Mouse (Mus musculus) liver (tissue): ENCODE measurements around the gene Aurkc.
"Not testable (repeated sequence)": the region's sequence is repeated elsewhere in the genome, so short reads cannot be mapped to it uniquely, and the experiment has no call there.

Source experiments
- DNase-seq: peaks from one replicate; pipeline ENCODE4 v3.0.0-alpha.2; 2020; ENCODE audit warnings: mixed read lengths

The Aurkc gene

GRCm38 (mm10) chr7:6995251-6995650, at the start of gene Aurkc:
Gene Aurkc (plus strand): TSS chr7:6995300.
- DNase-seq: not testable (repeated sequence)

DNA sequence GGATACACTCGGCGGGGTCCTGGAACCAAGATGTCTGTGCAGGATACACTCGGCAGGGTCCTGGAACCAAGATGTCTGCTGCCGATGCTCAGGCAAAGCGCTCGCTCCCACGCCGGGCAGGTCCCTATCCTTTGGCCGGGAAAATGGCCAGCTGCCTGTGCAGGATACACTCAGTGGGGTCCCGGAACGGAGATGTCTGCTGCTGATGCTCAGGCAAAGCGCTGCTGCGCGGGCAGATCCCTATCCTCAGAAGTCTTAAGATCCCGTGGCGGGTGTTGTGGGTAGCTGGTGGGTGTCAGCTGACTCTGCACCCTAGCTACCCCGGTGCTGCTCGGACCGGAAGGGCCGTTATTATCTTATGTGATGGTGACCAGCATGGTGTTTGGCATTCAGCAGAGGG, 47.0 kb upstream of the Aurkc start:
- DNase-seq: not testable (repeated sequence)

DNA sequence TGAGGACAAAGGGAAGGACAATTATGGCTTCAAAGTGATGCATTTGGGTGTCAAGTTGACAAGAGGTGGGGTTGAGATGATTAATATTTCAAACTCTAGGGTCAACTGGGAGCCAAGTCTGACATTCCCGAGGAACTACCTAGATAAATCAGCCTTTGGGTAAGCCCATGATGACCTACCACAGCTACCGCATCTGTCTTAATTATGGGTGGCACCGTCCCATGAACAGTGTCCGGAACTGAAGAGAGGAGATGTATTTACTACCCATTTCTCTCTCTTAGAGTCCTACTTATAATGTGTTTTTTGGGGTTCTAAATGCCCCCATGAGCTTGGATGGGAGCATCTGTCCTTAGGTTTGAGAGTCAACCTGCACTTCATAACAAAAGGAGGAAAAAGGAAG, 38.5 kb upstream of the Aurkc start:
- DNase-seq: no peak

- no peak for DNase-seq
These were observed 36.5 kb upstream of the Aurkc start for GRCm38 (mm10) chr7:6958574-6958973.

GRCm38 (mm10) chr7:6973566-6973965, 21.5 kb upstream of the Aurkc start:
- DNase-seq: no peak

DNA sequence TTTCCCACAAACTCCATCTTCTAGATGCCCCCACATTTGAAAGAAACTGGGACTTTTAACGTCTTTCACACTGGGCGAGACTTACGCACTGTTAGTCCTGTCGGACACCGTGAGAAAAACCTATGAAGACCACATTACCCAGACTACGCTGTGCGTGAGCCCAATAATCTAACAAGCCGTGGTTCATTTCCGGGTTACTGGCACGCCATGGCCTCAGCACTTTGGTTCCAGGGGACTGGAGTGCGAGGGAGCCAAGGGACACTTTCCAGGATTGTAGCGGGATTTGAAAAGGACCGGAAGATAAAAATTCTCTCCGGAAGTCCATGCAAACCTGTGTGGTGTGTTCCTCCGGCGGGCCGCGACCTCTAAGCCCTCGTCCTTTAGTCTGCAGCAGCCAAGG, 18.2 kb upstream of the Aurkc start:
- no peak for DNase-seq

DNA sequence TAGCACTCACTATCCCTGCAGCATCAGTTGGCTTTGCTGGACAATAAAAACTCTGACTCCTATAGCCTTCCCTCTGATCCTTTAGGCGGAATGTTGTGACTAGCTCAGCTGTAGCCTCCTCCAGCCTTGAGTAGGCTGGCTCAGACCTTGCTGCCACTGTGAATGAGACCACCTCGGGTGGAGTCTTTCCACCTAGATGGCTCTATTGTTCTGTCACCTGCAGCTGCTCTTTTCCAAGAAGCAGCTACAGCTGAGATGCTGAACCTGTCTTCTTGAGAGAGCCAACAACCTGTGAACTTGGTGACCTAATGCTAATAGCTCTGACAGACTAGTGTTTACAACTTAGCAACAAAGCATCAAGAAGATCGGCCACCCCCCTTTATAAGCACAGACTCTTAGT, 3.8 kb downstream of the Aurkc start:
- not testable (repeated sequence) for DNase-seq

DNA sequence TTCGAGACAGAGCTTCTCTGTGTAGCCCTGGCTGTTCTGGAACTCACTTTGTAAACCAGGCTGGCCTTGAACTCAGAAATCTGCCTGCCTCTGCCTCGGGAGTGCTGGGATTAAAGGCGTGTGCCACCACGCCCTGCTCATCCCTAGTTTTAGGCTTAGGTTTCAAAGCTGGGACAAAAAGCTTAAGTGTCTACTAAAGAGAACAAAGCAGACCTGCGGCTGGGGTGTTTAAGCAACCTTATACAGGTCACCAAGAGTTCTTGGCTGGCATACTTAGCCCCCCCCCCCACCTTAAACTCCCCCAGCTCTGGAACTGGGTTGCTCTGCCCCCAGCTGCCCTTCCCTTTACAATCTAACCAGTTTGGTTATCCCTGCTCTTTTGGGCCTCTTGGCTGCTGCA, 10.3 kb downstream of the Aurkc start:
- not testable (repeated sequence) for DNase-seq

DNA sequence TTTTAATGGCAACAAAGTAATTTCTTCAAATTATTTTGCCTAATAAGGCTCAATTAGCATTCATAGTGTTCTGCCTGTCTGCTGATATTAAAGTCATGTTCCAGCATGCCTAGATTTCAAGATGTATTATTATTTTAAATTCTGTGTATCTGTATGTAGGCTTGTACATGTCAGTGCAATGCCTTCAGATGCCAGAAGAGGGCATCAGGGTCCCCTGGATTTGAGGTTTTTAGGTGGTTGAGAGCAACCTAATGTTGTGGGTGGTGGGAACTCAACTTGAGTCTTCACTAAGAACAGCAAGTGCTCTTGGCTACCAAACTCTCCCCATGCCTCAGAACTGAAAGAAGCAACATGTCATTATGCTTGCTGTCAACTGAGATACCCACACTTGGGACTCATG, 32.3 kb downstream of the Aurkc start:
- no peak for DNase-seq

DNA sequence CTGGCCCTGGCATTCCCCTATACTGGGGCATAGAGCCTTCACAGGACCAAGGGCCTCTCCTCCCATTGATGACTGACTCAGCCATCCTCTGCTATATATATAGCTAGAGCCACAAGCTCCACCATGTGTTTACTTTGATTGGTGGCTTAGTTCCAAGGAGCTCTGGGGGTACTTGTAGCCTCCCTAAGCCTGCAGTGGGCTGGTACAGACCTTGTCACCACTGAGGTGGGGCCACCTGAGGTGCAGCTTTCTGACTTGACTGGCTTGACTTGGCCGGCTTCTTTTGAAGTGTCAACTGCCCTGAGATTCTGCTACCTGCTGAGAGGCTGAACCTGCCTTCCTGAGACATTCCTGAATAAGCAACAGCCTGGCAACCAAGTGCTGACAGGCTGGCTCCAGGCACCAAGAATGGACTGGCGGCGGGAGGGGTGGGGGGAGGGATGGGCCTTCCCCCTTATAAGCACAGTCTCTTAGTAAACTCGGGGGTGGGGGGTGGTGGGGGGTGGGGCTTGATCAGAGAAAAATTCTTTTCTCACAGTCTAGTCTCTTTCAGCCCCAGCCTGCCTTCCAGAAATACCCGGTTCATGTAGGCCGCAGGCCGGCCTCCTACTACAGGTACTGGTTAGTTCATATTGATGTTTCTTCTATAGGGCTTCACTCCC, 54.7 kb downstream of the Aurkc start:
- DNase-seq: not testable (repeated sequence)
